ENCODE assay signal across 19 mouse cellular contexts in genomic region chr10:99050093-99050492, GRCm38 (mm10). TPM values are rescaled to one million over a fixed set of nuclear protein-coding genes. Genes with fewer than 3 reads are reported as not detected.
A peak's percentile ranks its signal among the peaks of the same experiment; 100 is the strongest.
DNase-seq lines count a peak whose midpoint lies in the region; ATAC-seq lines count a peak whose summit lies in the region.
"Had no signal": no experiment of that assay in that cellular context is flagged by ENCODE, and none has a peak within 500 bp of the region (broad histone marks: within the 10 kb centered on the region; RNA-seq: fewer than 3 reads in every experiment).

No protein-coding gene starts in this region.

- ATAC-seq in megakaryocyte progenitor cell, adult 5-6 weeks (replicated peaks; ENCODE audit: poor library complexity): no peak
- ATAC-seq: forebrain, embryonic 16.5 days; intestine, postnatal 0 days had no signal

- peak; percentile 37 for DNase-seq in heart, adult 11 months
- DNase-seq in heart, adult 18-20 months: no peak
- DNase-seq in ovary, adult 18-20 months (ENCODE audit: low spot score): peak; percentile 9
- DNase-seq in ovary, postnatal 10 days (ENCODE audit: low spot score): no peak
- peak; percentile 15 for DNase-seq in adrenal gland, postnatal 14 days
- DNase-seq in cerebellum, postnatal 14 days: no peak
- DNase-seq: cerebellum, adult 2 months; cerebellum, postnatal 25 days; gastrocnemius, adult 2 months; gastrocnemius, postnatal 36 days; heart, postnatal 10 days; kidney, adult 9 months; kidney, postnatal 10 days; layer of hippocampus, adult 9-11 months; thymus, adult 2 months; thymus, postnatal 36 days had no signal

RNA-seq across cellular contexts. Expression of gene Poc1b, which starts 56.7 kb away (rescaled TPM):
- 1 to 10 TPM; 6.4 to 8.7 TPM for total RNA-seq in heart, adult 18-20 months (2021)
- total RNA-seq in adrenal gland, postnatal 14 days (2021): 12.7 and 13.1 TPM in 2 replicates
- total RNA-seq in megakaryocyte progenitor cell, adult 5-6 weeks (2015): 32.8 and 41.8 TPM in 2 replicates
- 10.6 and 12.0 TPM in 2 replicates for total RNA-seq in megakaryocyte progenitor cell, adult 5-6 weeks (2017)

RNA-seq across cellular contexts. Expression of gene Galnt4, which starts 57.9 kb away (rescaled TPM):
- 1 to 10 TPM; 2.1 to 2.7 TPM for total RNA-seq in heart, adult 18-20 months (2021)
- 6.8 and 6.9 TPM in 2 replicates for total RNA-seq in adrenal gland, postnatal 14 days (2021)
- total RNA-seq in megakaryocyte progenitor cell, adult 5-6 weeks (2015): 8.5 and 10.8 TPM in 2 replicates
- 9.9 and 11.8 TPM in 2 replicates for total RNA-seq in megakaryocyte progenitor cell, adult 5-6 weeks (2017)

Comparison
In these comparisons a context has a peak if more than half of its experiments do, and no peak if none do; other contexts are left out.
1. DNase-seq: peak in heart, adult 11 months (single experiment), ovary, adult 18-20 months (single experiment) and adrenal gland, postnatal 14 days (single experiment); none in heart, adult 18-20 months (0 of 2), ovary, postnatal 10 days (single experiment) and cerebellum, postnatal 14 days (0 of 2).